ENCODE assay signal across 7 mouse cellular contexts in the genomic region with DNA sequence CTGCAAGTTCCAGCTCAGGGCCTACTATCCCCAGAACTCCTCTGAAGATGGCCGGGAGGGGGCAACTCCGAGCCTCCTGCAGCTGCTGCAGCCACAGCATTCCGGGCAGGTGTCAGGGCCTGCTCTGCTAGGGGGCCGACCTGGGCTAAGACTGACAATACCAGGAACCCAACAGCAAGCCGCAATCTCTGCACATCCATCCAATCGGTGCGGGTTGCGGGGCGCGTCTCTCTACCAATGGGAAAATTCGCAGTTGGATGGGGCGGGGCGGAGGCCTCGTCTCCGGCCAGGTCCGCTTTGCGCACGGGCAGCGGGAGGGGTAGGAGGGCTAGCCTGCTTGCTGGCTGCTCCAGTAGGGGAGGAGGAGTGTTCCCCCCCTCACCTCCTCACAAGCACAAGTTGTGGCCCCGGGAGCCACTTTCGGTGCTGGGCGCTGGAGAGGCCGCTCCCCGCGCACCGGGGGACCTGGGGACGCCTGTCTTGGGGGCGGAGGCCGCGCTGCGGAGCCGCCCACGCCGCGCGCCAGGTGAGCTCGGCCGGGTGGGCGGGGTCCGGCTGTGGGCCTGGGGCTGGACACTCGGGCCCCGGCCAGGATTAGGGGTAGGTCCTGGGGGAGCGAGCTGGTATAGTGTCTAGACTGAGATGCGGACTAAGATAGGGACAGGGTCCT. TPM values are rescaled to one million over a fixed set of nuclear protein-coding genes. Genes with fewer than 3 reads are reported as not detected.
A peak's percentile ranks its signal among the peaks of the same experiment; 100 is the strongest.
DNase-seq lines count a peak whose midpoint lies in the region; ATAC-seq and TF ChIP-seq lines count a peak whose summit lies in the region.

A gene (minus strand): TSS at position 173 of the 670 bp plus-strand sequence.
A gene (plus strand): TSS at position 252 of the 670 bp plus-strand sequence.

- TF ChIP-seq POLR2A in limb, embryonic 14.5 days (IDR thresholded peaks at IDR 0.05; ENCODE audit: borderline replicate concordance, extremely low read depth, insufficient read depth, insufficient read length), result no peak

- TF ChIP-seq CTCF in midbrain, postnatal 0 days (IDR thresholded peaks at IDR 0.05), result peak; percentile 58

- peak; percentile 82 for ATAC-seq in embryonic facial prominence, embryonic 15.5 days (ENCODE audit: insufficient number of reproducible peaks, low FRiP score, low TSS enrichment, low read depth)
- peak; percentile 90 for ATAC-seq in kidney, embryonic 14.5 days (ENCODE audit: low FRiP score, low TSS enrichment)
- ATAC-seq in limb, embryonic 14.5 days (ENCODE audit: low FRiP score, low read depth), result peak; percentile 86
- peak; percentile 87 for ATAC-seq in midbrain, postnatal 0 days (ENCODE audit: low FRiP score)

- peak; percentile 69 to 86 for DNase-seq in adrenal gland, postnatal 4 days (ENCODE audit: low spot score in 2 of 2)
- DNase-seq in heart, adult 9 months (ENCODE audit: low spot score in 2 of 2), result peak; percentile 89 to 90
- peak; percentile 89 for DNase-seq in limb, embryonic 14.5 days (ENCODE audit: low spot score)
- DNase-seq in midbrain, postnatal 0 days (ENCODE audit: low spot score), result peak; percentile 96
- peak; percentile 38 to 49 for DNase-seq in spleen, postnatal 14 days (ENCODE audit: low spot score in 2 of 2)

- peaks cover 20% of the 10 kb centered on the region for H3K4me1 ChIP-seq in embryonic facial prominence, embryonic 15.5 days
- H3K4me1 ChIP-seq in kidney, embryonic 14.5 days (ENCODE audit: control insufficient read depth, insufficient read depth, low read length), result peaks cover 3% of the 10 kb centered on the region; the same call in 1 of the 2 replicates
- peaks cover under 1% of the 10 kb centered on the region for H3K4me1 ChIP-seq in limb, embryonic 14.5 days (ENCODE audit: control insufficient read depth, insufficient read depth, low read length)
- H3K4me1 ChIP-seq in midbrain, postnatal 0 days (ENCODE audit: insufficient read depth, low read length), result peaks cover 17% of the 10 kb centered on the region; the same call in 1 of the 2 replicates

- no peaks in the 10 kb centered on the region for H3K36me3 ChIP-seq in embryonic facial prominence, embryonic 15.5 days
- no peaks in the 10 kb centered on the region for H3K36me3 ChIP-seq in kidney, embryonic 14.5 days (ENCODE audit: control insufficient read depth, insufficient read depth, low read length)
- no peaks in the 10 kb centered on the region for H3K36me3 ChIP-seq in limb, embryonic 14.5 days (ENCODE audit: control insufficient read depth, insufficient read depth, low read length)
- H3K36me3 ChIP-seq in midbrain, postnatal 0 days (ENCODE audit: insufficient read depth, low read length), result peaks cover 3% of the 10 kb centered on the region; the same call in 1 of the 2 replicates

- H3K4me2 ChIP-seq in embryonic facial prominence, embryonic 15.5 days (replicated peaks), result peak within 1 kb of the TSS; percentile 96
- H3K4me2 ChIP-seq in kidney, embryonic 14.5 days (replicated peaks; ENCODE audit: low read depth, low read length), result peak within 1 kb of the TSS; percentile 83
- H3K4me2 ChIP-seq in limb, embryonic 14.5 days (replicated peaks; ENCODE audit: low read depth, low read length, severe bottlenecking), result peak within 1 kb of the TSS; percentile 98
- peak within 1 kb of the TSS; percentile 71 for H3K4me2 ChIP-seq in midbrain, postnatal 0 days (ENCODE audit: low read depth, low read length, poor library complexity, severe bottlenecking)

- no peaks in the 10 kb centered on the region for H3K9me3 ChIP-seq in embryonic facial prominence, embryonic 15.5 days (replicated peaks)
- no peaks in the 10 kb centered on the region for H3K9me3 ChIP-seq in kidney, embryonic 14.5 days (ENCODE audit: control insufficient read depth, low read length)
- H3K9me3 ChIP-seq in limb, embryonic 14.5 days (ENCODE audit: control insufficient read depth, low read length), result no peaks in the 10 kb centered on the region
- no peaks in the 10 kb centered on the region for H3K9me3 ChIP-seq in midbrain, postnatal 0 days (ENCODE audit: low read length)

- H3K4me3 ChIP-seq in embryonic facial prominence, embryonic 15.5 days (replicated peaks), result peak within 1 kb of the TSS; percentile 63
- H3K4me3 ChIP-seq in kidney, embryonic 14.5 days (ENCODE audit: low read length), result peak within 1 kb of the TSS; percentile 66
- H3K4me3 ChIP-seq in limb, embryonic 14.5 days (replicated peaks; ENCODE audit: low read length), result peak within 1 kb of the TSS; percentile 65
- peak within 1 kb of the TSS; percentile 70 for H3K4me3 ChIP-seq in midbrain, postnatal 0 days (ENCODE audit: low read depth, low read length)

- H3K27me3 ChIP-seq in embryonic facial prominence, embryonic 15.5 days, result peaks cover 22% of the 10 kb centered on the region
- H3K27me3 ChIP-seq in kidney, embryonic 14.5 days (ENCODE audit: control insufficient read depth, insufficient read depth, low read length), result peaks cover 24% of the 10 kb centered on the region
- peaks cover 22% of the 10 kb centered on the region for H3K27me3 ChIP-seq in limb, embryonic 14.5 days (ENCODE audit: control insufficient read depth, insufficient read depth, low read length)
- no peaks in the 10 kb centered on the region for H3K27me3 ChIP-seq in midbrain, postnatal 0 days (ENCODE audit: insufficient read depth, low read length)

- no peak within 1 kb of the TSS for H3K27ac ChIP-seq in embryonic facial prominence, embryonic 15.5 days (replicated peaks)
- no peak within 1 kb of the TSS for H3K27ac ChIP-seq in kidney, embryonic 14.5 days (ENCODE audit: low read depth, low read length)
- no peak within 1 kb of the TSS for H3K27ac ChIP-seq in limb, embryonic 14.5 days (replicated peaks; ENCODE audit: low read depth, low read length)
- H3K27ac ChIP-seq in midbrain, postnatal 0 days (ENCODE audit: low read depth, low read length), result peak within 1 kb of the TSS; percentile 39

- H3K9ac ChIP-seq in embryonic facial prominence, embryonic 15.5 days, result peak within 1 kb of the TSS; percentile 36
- H3K9ac ChIP-seq in kidney, embryonic 14.5 days (ENCODE audit: low read depth, low read length), result peak within 1 kb of the TSS; percentile 35
- H3K9ac ChIP-seq in limb, embryonic 14.5 days (ENCODE audit: low read depth, low read length, severe bottlenecking), result peak within 1 kb of the TSS; percentile 44
- peak within 1 kb of the TSS; percentile 79 for H3K9ac ChIP-seq in midbrain, postnatal 0 days (replicated peaks; ENCODE audit: low read length, poor library complexity, severe bottlenecking)

- under 1% methylated on average over 44 of the region's 44 CpGs for WGBS in embryonic facial prominence, embryonic 15.5 days
- under 1% methylated on average over 44 of the region's 44 CpGs for WGBS in kidney, embryonic 14.5 days
- WGBS in limb, embryonic 14.5 days, result 6% methylated on average over 33 of the region's 44 CpGs
- under 1% methylated on average over 44 of the region's 44 CpGs for WGBS in midbrain, postnatal 0 days

RNA-seq across cellular contexts. Expression of the first gene that starts in this region (rescaled TPM):
- 10 to 100 TPM; 42.3 to 45.5 TPM for total RNA-seq in adrenal gland, postnatal 4 days (2021)
- polyA plus RNA-seq in embryonic facial prominence, embryonic 15.5 days (2015; fragmentation: Nextera tagmentation; extraction: Ambion mirVana), result 29.3 and 29.8 TPM in 2 replicates
- 19.8 and 20.0 TPM in 2 replicates for polyA plus RNA-seq in kidney, embryonic 14.5 days (2014; fragmentation: Nextera tagmentation; extraction: Ambion mirVana)
- polyA plus RNA-seq in limb, embryonic 14.5 days (2012; rRNA removed), result 25.2 and 28.7 TPM in 2 replicates
- polyA plus RNA-seq in limb, embryonic 14.5 days (2014; fragmentation: Nextera tagmentation; extraction: Ambion mirVana), result 24.0 and 25.1 TPM in 2 replicates
- total RNA-seq in midbrain, postnatal 0 days (2014; rRNA removed), result 40.3 and 44.1 TPM in 2 replicates
- 88.0 and 94.8 TPM in 2 replicates for polyA plus RNA-seq in midbrain, postnatal 0 days (2015; fragmentation: Nextera tagmentation; extraction: Ambion mirVana)

RNA-seq across cellular contexts. Expression of the second gene that starts in this region (rescaled TPM):
- total RNA-seq in adrenal gland, postnatal 4 days (2021), result 10 to 100 TPM; 56.9 to 59.4 TPM
- 33.8 and 37.9 TPM in 2 replicates for polyA plus RNA-seq in embryonic facial prominence, embryonic 15.5 days (2015; fragmentation: Nextera tagmentation; extraction: Ambion mirVana)
- polyA plus RNA-seq in kidney, embryonic 14.5 days (2014; fragmentation: Nextera tagmentation; extraction: Ambion mirVana), result 16.3 and 27.0 TPM in 2 replicates
- 33.6 and 42.9 TPM in 2 replicates for polyA plus RNA-seq in limb, embryonic 14.5 days (2012; rRNA removed)
- polyA plus RNA-seq in limb, embryonic 14.5 days (2014; fragmentation: Nextera tagmentation; extraction: Ambion mirVana), result 18.9 and 23.4 TPM in 2 replicates
- total RNA-seq in midbrain, postnatal 0 days (2014; rRNA removed), result 161 and 219 TPM in 2 replicates
- polyA plus RNA-seq in midbrain, postnatal 0 days (2015; fragmentation: Nextera tagmentation; extraction: Ambion mirVana), result 54.5 and 60.6 TPM in 2 replicates

Comparison
In these comparisons a context has a peak if more than half of its experiments do, and no peak if none do; other contexts are left out.
1. DNase-seq: peak in every context shown above with its lines; median percentile 96 in midbrain, postnatal 0 days; 90 in heart, adult 9 months; 89 in limb, embryonic 14.5 days; 78 in adrenal gland, postnatal 4 days; 44 in spleen, postnatal 14 days.